Mouse (Mus musculus) neural tube, embryonic 12.5 days (tissue): ENCODE data around the gene Grk5. TPM values are rescaled to one million over a fixed set of nuclear protein-coding genes. Genes with fewer than 3 reads are reported as not detected.

ENCODE experiments used
- ATAC-seq: fragments of 200-750 bp; cut with Nextera tagmentation; 2 replicates; pipeline ENCODE4 v1.8.0; 2017; ENCODE audit warnings: low read depth, mild to moderate bottlenecking, moderate TSS enrichment, moderate library complexity; ENCODE audit not compliant: low FRiP score
- H3K27ac ChIP-seq: fragments of 300-500 bp; sonication (generic); 2 replicates; pipeline ENCODE4 v1.5.1; 2016
- H3K27me3 ChIP-seq: fragments of 300-500 bp; sonication (generic); replicated peaks from 2 replicates; pipeline ENCODE4 v1.6.1; 2016; ENCODE audit warnings: mild to moderate bottlenecking
- H3K36me3 ChIP-seq: fragments of 300-500 bp; sonication (generic); 2 replicates; pipeline ENCODE4 v1.6.1; 2016; ENCODE audit warnings: mild to moderate bottlenecking
- H3K4me1 ChIP-seq: fragments of 300-500 bp; sonication (generic); 2 replicates; pipeline ENCODE4 v1.6.1; 2016
- H3K4me2 ChIP-seq: fragments of 300-500 bp; sonication (generic); replicated peaks from 2 replicates; pipeline ENCODE4 v1.6.1; 2016; ENCODE audit warnings: mild to moderate bottlenecking
- H3K4me3 ChIP-seq: fragments of 300-500 bp; sonication (generic); 2 replicates; pipeline ENCODE4 v1.5.1; 2016
- H3K9ac ChIP-seq: fragments of 300-500 bp; sonication (generic); 2 replicates; pipeline ENCODE4 v1.6.1; 2016; ENCODE audit warnings: mild to moderate bottlenecking
- H3K9me3 ChIP-seq: fragments of 300-500 bp; sonication (generic); 2 replicates; pipeline ENCODE4 v1.6.1; 2016; ENCODE audit warnings: mild to moderate bottlenecking
- WGBS: fragments of 180-500 bp; shearing (Covaris S2); methylation state at CpG from one replicate; pipeline ENCODE4 v1.1.7; 2016; 5-methylcytosine and 5-hydroxymethylcytosine counted together
- polyA plus RNA-seq: library from polyadenylated mRNA; unstranded; fragments of >200 nt; fragmentation: Nextera tagmentation; extraction: Ambion mirVana; gene quantifications from 2 replicates; pipeline ENCODE4 v1.2.1, GENCODE M21; 2016

Grk5 gene
- polyA plus RNA-seq, 1 experiment from 2014 or later: 2.8 TPM

DNA sequence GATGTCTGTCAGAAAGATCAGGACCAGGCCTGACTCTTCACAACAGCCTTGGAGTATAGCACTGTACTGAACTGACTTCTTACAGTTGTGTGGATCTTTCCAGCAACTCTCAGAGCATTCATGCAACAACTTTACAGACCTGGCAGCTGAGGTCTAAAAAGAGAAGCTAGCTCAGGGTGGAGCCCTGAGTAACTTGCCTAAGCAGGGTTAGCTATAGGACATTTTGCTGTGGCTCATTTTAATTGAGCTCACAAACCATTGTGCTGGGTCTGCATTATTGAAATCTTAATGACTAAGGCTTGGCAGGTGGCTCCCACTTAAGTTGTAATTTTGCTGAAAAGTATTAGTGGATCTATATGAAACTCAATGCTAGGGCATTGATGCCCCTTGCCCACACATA lies 162.5 kb downstream of the Grk5 start:
- Histone ChIP-seq H3K4me2 (no peak overlapping the region), H3K27ac (no peak overlapping the region), H3K9me3 (no peaks in the 10 kb centered on the region), H3K4me3 (no peak overlapping the region), H3K9ac (no peak overlapping the region), H3K27me3 (no peaks in the 10 kb centered on the region), H3K4me1 (no peaks in the 10 kb centered on the region), H3K36me3 (no peaks in the 10 kb centered on the region)
- no peak for ATAC-seq

DNA sequence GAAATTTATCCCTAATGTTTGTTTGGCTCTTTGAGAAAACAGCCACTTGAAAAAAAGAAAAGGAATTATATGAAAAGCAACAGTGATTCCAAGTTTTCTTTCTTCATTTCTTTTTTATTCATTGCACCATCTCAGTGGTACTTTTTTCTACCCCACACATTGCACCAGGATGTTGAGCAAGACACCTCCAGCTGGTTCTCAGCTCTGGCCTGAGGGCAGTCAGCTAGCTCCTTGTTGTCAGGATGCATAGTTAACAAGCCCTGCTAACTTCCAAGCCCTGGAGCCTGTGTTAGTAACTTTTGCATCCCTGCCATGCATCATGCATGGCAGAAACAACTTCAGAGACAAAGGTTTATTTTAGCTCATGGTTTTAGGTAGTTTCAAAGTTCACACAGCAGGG lies 163.2 kb downstream of the Grk5 start:
- H3K4me2 ChIP-seq: no peak overlapping the region
- no peak for ATAC-seq
- H3K4me1 ChIP-seq: peaks cover 4% of the 10 kb centered on the region; the same call in 1 of the 2 replicates
- no peak overlapping the region for H3K4me3 ChIP-seq
- H3K9ac ChIP-seq: no peak overlapping the region
- H3K36me3 ChIP-seq: no peaks in the 10 kb centered on the region
- H3K27ac ChIP-seq: no peak overlapping the region
- no peaks in the 10 kb centered on the region for H3K9me3 ChIP-seq
- H3K27me3 ChIP-seq: no peaks in the 10 kb centered on the region

GRCm38 (mm10) chr19:61056783-61057410 lies 167.3 kb downstream of the Grk5 start:
- no peak for ATAC-seq
- Histone ChIP-seq H3K27ac (no peak overlapping the region), H3K27me3 (no peaks in the 10 kb centered on the region), H3K4me2 (no peak overlapping the region), H3K36me3 (no peaks in the 10 kb centered on the region), H3K4me3 (no peak overlapping the region), H3K9ac (no peak overlapping the region), H3K4me1 (peaks cover 4% of the 10 kb centered on the region; the same call in 1 of the 2 replicates), H3K9me3 (no peaks in the 10 kb centered on the region)
- 73% methylated on average over 5 of the region's 5 CpGs for WGBS

- H3K4me2 ChIP-seq: no peak overlapping the region
- no peaks in the 10 kb centered on the region for H3K9me3 ChIP-seq
- no peaks in the 10 kb centered on the region for H3K27me3 ChIP-seq
- peaks cover 4% of the 10 kb centered on the region; the same call in 1 of the 2 replicates for H3K4me1 ChIP-seq
- H3K4me3 ChIP-seq: no peak overlapping the region
- no peak for ATAC-seq
- no peak overlapping the region for H3K9ac ChIP-seq
- WGBS: 40% methylated on average over 3 of the region's 3 CpGs
- H3K36me3 ChIP-seq: no peaks in the 10 kb centered on the region
- no peak overlapping the region for H3K27ac ChIP-seq
These were observed 168.0 kb downstream of the Grk5 start for GRCm38 (mm10) chr19:61057581-61057980.

GRCm38 (mm10) chr19:61064386-61064785 lies 174.8 kb downstream of the Grk5 start:
- no peak for ATAC-seq
- no peak overlapping the region for H3K4me3 ChIP-seq

GRCm38 (mm10) chr19:61065011-61065410 lies 175.5 kb downstream of the Grk5 start:
- no peaks in the 10 kb centered on the region for H3K36me3 ChIP-seq
- WGBS: 83% methylated on average over 1 of the region's 1 CpGs

More at GRCm38 (mm10) chr19:61064386-61064785, 174.8 kb downstream of the Grk5 start:
- H3K4me2 ChIP-seq: no peak overlapping the region
- no peaks in the 10 kb centered on the region for H3K4me1 ChIP-seq
- H3K27ac ChIP-seq: no peak overlapping the region
- 93% methylated on average over 3 of the region's 3 CpGs for WGBS
- H3K9ac ChIP-seq: no peak overlapping the region
- no peaks in the 10 kb centered on the region for H3K9me3 ChIP-seq
- H3K36me3 ChIP-seq: no peaks in the 10 kb centered on the region
- H3K27me3 ChIP-seq: no peaks in the 10 kb centered on the region

GRCm38 (mm10) chr19:61078622-61079021 lies 189.1 kb downstream of the Grk5 start:
- ATAC-seq: no peak
- 94% methylated on average over 3 of the region's 3 CpGs for WGBS
- H3K4me1 ChIP-seq: no peaks in the 10 kb centered on the region
- H3K36me3 ChIP-seq: no peaks in the 10 kb centered on the region; the same call in 1 of the 2 replicates
- no peaks in the 10 kb centered on the region for H3K27me3 ChIP-seq
- H3K4me3 ChIP-seq: no peak overlapping the region
- no peak overlapping the region for H3K27ac ChIP-seq
- no peaks in the 10 kb centered on the region for H3K9me3 ChIP-seq
- no peak overlapping the region for H3K4me2 ChIP-seq
- H3K9ac ChIP-seq: no peak overlapping the region

More at GRCm38 (mm10) chr19:61065011-61065410, 175.5 kb downstream of the Grk5 start:
- Histone ChIP-seq H3K27ac (no peak overlapping the region), H3K4me3 (no peak overlapping the region), H3K9ac (no peak overlapping the region), H3K4me1 (no peaks in the 10 kb centered on the region), H3K27me3 (no peaks in the 10 kb centered on the region), H3K9me3 (no peaks in the 10 kb centered on the region), H3K4me2 (no peak overlapping the region)
- no peak for ATAC-seq

- Histone ChIP-seq H3K9me3 (no peaks in the 10 kb centered on the region), H3K27ac (no peak overlapping the region), H3K4me2 (no peak overlapping the region), H3K36me3 (no peaks in the 10 kb centered on the region; the same call in 1 of the 2 replicates), H3K4me3 (no peak overlapping the region), H3K27me3 (no peaks in the 10 kb centered on the region), H3K9ac (no peak overlapping the region), H3K4me1 (no peaks in the 10 kb centered on the region)
- WGBS: 91% methylated on average over 5 of the region's 5 CpGs
- no peak for ATAC-seq
These were observed 190.8 kb downstream of the Grk5 start for GRCm38 (mm10) chr19:61080251-61080749.

GRCm38 (mm10) chr19:61083006-61083405 lies 193.5 kb downstream of the Grk5 start:
- WGBS: 94% methylated on average over 8 of the region's 8 CpGs
- H3K4me3 ChIP-seq: no peak overlapping the region
- no peak overlapping the region for H3K4me2 ChIP-seq
- no peak for ATAC-seq
- no peaks in the 10 kb centered on the region for H3K9me3 ChIP-seq
- no peaks in the 10 kb centered on the region for H3K27me3 ChIP-seq
- no peaks in the 10 kb centered on the region for H3K36me3 ChIP-seq
- no peak overlapping the region for H3K9ac ChIP-seq
- H3K4me1 ChIP-seq: no peaks in the 10 kb centered on the region
- no peak overlapping the region for H3K27ac ChIP-seq

GRCm38 (mm10) chr19:61084149-61084940 lies 194.8 kb downstream of the Grk5 start:
- WGBS: 51% methylated on average over 4 of the region's 4 CpGs
- no peaks in the 10 kb centered on the region for H3K36me3 ChIP-seq
- no peak overlapping the region for H3K27ac ChIP-seq
- H3K9ac ChIP-seq: no peak overlapping the region
- H3K9me3 ChIP-seq: no peaks in the 10 kb centered on the region
- no peak overlapping the region for H3K4me2 ChIP-seq
- H3K4me1 ChIP-seq: no peaks in the 10 kb centered on the region
- no peaks in the 10 kb centered on the region for H3K27me3 ChIP-seq
- ATAC-seq: peak; percentile 65; the same call in 1 of the 2 replicates
- H3K4me3 ChIP-seq: no peak overlapping the region

- Histone ChIP-seq H3K4me2 (no peak overlapping the region), H3K4me3 (no peak overlapping the region), H3K36me3 (no peaks in the 10 kb centered on the region), H3K9ac (no peak overlapping the region), H3K27ac (no peak overlapping the region), H3K9me3 (no peaks in the 10 kb centered on the region), H3K4me1 (no peaks in the 10 kb centered on the region), H3K27me3 (no peaks in the 10 kb centered on the region)
- no peak for ATAC-seq
- 82% methylated on average over 2 of the region's 2 CpGs for WGBS
These were observed 195.7 kb downstream of the Grk5 start for GRCm38 (mm10) chr19:61085217-61085616.

- WGBS: 89% methylated on average over 1 of the region's 1 CpGs
- H3K4me1 ChIP-seq: no peaks in the 10 kb centered on the region
These were observed 198.2 kb downstream of the Grk5 start for GRCm38 (mm10) chr19:61087781-61088180.

More at GRCm38 (mm10) chr19:61087781-61088180, 198.2 kb downstream of the Grk5 start:
- no peaks in the 10 kb centered on the region for H3K27me3 ChIP-seq
- no peak overlapping the region for H3K9ac ChIP-seq
- H3K4me3 ChIP-seq: no peak overlapping the region
- H3K9me3 ChIP-seq: no peaks in the 10 kb centered on the region
- no peak overlapping the region for H3K27ac ChIP-seq
- H3K36me3 ChIP-seq: peaks cover 4% of the 10 kb centered on the region
- ATAC-seq: no peak
- no peak overlapping the region for H3K4me2 ChIP-seq
